Comparison of ENCODE assay signal across 14 mouse cellular contexts in the genomic region with DNA sequence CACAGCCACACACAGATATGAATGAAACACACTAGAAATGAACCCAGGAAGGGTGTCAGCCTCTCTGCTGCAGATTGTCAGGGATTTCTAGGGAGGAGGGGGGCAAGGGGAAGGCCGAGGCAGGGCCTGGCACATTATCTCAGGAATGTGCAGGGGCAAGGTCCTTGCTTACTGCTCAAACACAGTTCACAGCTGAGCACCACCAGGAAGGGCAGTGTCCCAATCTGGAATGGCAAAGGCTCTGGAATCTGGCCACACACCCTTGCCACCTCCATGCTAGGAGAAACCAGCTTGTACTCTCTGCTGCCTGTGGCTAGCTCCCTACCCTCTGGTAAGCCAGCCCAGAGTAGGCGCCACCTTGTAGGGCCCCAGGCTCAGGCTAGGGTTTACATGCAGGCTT. TPM values are rescaled to one million over a fixed set of nuclear protein-coding genes. Genes with fewer than 3 reads are reported as not detected.
DNase-seq lines count a peak whose midpoint lies in the region; ATAC-seq lines count a peak whose summit lies in the region.
"Had no signal": no experiment of that assay in that cellular context is flagged by ENCODE, and none has a peak within 500 bp of the region (broad histone marks: within the 10 kb centered on the region; RNA-seq: fewer than 3 reads in every experiment).

No protein-coding gene starts in this region.

- ATAC-seq in liver, embryonic 13.5 days (ENCODE audit: low read depth): peak; percentile 47; the same call in 1 of the 2 replicates
- ATAC-seq in lung, embryonic 15.5 days (ENCODE audit: borderline replicate concordance, extremely low read depth, low FRiP score, low TSS enrichment): peak; percentile 71
- peak; percentile 73 for ATAC-seq in stomach, embryonic 16.5 days (ENCODE audit: insufficient read depth, low FRiP score)

- 29% methylated on average over 2 of the region's 2 CpGs for WGBS in liver, embryonic 13.5 days (ENCODE audit: insufficient replicate concordance)
- WGBS in lung, embryonic 15.5 days: 43% methylated on average over 2 of the region's 2 CpGs
- WGBS in stomach, embryonic 16.5 days: 36% methylated on average over 2 of the region's 2 CpGs

- H3K9ac ChIP-seq in liver, embryonic 13.5 days: no peak overlapping the region
- H3K9ac ChIP-seq in lung, embryonic 15.5 days: no peak overlapping the region
- peak overlapping the region; percentile 21; the same call in 1 of the 2 replicates for H3K9ac ChIP-seq in stomach, embryonic 16.5 days (ENCODE audit: low read length)
- H3K9ac ChIP-seq: limb, embryonic 13.5 days; midbrain, embryonic 12.5 days had no signal

- H3K27me3 ChIP-seq in liver, embryonic 13.5 days: no peaks in the 10 kb centered on the region
- H3K27me3 ChIP-seq in lung, embryonic 15.5 days: no peaks in the 10 kb centered on the region
- no peaks in the 10 kb centered on the region for H3K27me3 ChIP-seq in stomach, embryonic 16.5 days (ENCODE audit: control insufficient read depth, insufficient read depth, low read length)
- H3K27me3 ChIP-seq: limb, embryonic 13.5 days; midbrain, embryonic 12.5 days had no signal

- H3K4me2 ChIP-seq in liver, embryonic 13.5 days: no peak overlapping the region
- H3K4me2 ChIP-seq in lung, embryonic 15.5 days: no peak overlapping the region
- no peak overlapping the region for H3K4me2 ChIP-seq in stomach, embryonic 16.5 days (ENCODE audit: low read depth, low read length)
- H3K4me2 ChIP-seq: limb, embryonic 13.5 days; midbrain, embryonic 12.5 days had no signal

- H3K36me3 ChIP-seq in liver, embryonic 13.5 days: no peaks in the 10 kb centered on the region
- no peaks in the 10 kb centered on the region for H3K36me3 ChIP-seq in lung, embryonic 15.5 days
- no peaks in the 10 kb centered on the region for H3K36me3 ChIP-seq in stomach, embryonic 16.5 days (ENCODE audit: control insufficient read depth, insufficient read depth, low read length)
- H3K36me3 ChIP-seq: limb, embryonic 13.5 days; midbrain, embryonic 12.5 days had no signal

- DNase-seq in liver, embryonic 13.5 days: no peak
- DNase-seq in liver: no peak
- DNase-seq in kidney, adult 9 months: peak; percentile 80
- no peak for DNase-seq in c-Kit-positive CD71-positive TER-119-positive erythroid progenitor cells, embryonic 14.5 days (ENCODE audit: low spot score)
- DNase-seq in urinary bladder, adult 2 months (ENCODE audit: low spot score): no peak
- DNase-seq in spleen, adult 12 weeks (ENCODE audit: low spot score): no peak
- DNase-seq: cerebellum, adult 11-12 months; heart, adult 11 months; layer of hippocampus, postnatal 36 days; thymus, postnatal 14 days had no signal

- no peak overlapping the region for H3K4me3 ChIP-seq in liver, embryonic 13.5 days (replicated peaks)
- H3K4me3 ChIP-seq in lung, embryonic 15.5 days: no peak overlapping the region
- H3K4me3 ChIP-seq in stomach, embryonic 16.5 days (replicated peaks; ENCODE audit: low read length): no peak overlapping the region
- H3K4me3 ChIP-seq: limb, embryonic 13.5 days; midbrain, embryonic 12.5 days had no signal

- H3K9me3 ChIP-seq in liver, embryonic 13.5 days (replicated peaks): no peaks in the 10 kb centered on the region
- no peaks in the 10 kb centered on the region for H3K9me3 ChIP-seq in lung, embryonic 15.5 days
- H3K9me3 ChIP-seq in stomach, embryonic 16.5 days (replicated peaks; ENCODE audit: control insufficient read depth, low read length): no peaks in the 10 kb centered on the region
- H3K9me3 ChIP-seq: limb, embryonic 13.5 days; midbrain, embryonic 12.5 days had no signal

- H3K4me1 ChIP-seq in liver, embryonic 13.5 days (replicated peaks): peaks cover 11% of the 10 kb centered on the region
- H3K4me1 ChIP-seq in lung, embryonic 15.5 days: peaks cover 20% of the 10 kb centered on the region; the same call in 1 of the 2 replicates
- peaks cover 6% of the 10 kb centered on the region; the same call in 1 of the 2 replicates for H3K4me1 ChIP-seq in stomach, embryonic 16.5 days (ENCODE audit: control insufficient read depth, insufficient read depth, low read length)

- no peak overlapping the region for H3K27ac ChIP-seq in liver, embryonic 13.5 days
- peak overlapping the region; percentile 56 for H3K27ac ChIP-seq in lung, embryonic 15.5 days
- peak overlapping the region; percentile 78 for H3K27ac ChIP-seq in stomach, embryonic 16.5 days (ENCODE audit: low read length)
- H3K27ac ChIP-seq: limb, embryonic 13.5 days; midbrain, embryonic 12.5 days had no signal

RNA-seq across cellular contexts. Expression of gene Wwc1, which starts 16.8 kb away (rescaled TPM):
- 0.86 and 0.95 TPM in 2 replicates for polyA plus RNA-seq in liver, embryonic 13.5 days (2015; fragmentation: Nextera tagmentation; extraction: Ambion mirVana)
- polyA plus RNA-seq in lung, embryonic 15.5 days (2015; fragmentation: Nextera tagmentation; extraction: Ambion mirVana): 16.2 and 16.7 TPM in 2 replicates
- 5.0 and 5.8 TPM in 2 replicates for polyA plus RNA-seq in stomach, embryonic 16.5 days (2015; fragmentation: Nextera tagmentation; extraction: Ambion mirVana)
- 33.7 and 34.0 TPM in 2 replicates for polyA plus RNA-seq in urinary bladder, adult 2 months (2012; rRNA removed)
